Mouse (Mus musculus): ENCODE data around the gene Atp6v0d1.

DNA sequence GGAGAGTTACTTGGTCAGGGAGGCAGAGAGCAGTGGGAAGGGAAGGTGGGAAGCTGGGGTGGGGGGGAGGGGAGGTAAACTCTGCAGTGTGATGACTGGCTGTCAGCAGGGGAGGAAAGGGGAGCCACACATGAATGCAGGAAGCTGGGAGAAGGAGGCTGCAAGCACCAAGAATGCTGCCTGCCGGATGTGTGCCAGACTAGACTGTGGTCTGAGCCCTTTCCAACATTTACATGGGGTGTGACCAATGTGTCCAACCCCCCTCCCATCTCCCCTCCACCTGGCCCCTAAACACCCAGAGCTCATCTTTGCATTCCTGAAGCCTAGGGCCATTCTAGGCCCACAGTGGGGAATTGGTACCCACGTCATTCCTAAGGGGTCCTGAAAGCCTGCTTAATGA, 84.8 kb downstream of the Atp6v0d1 start:
- TF ChIP-seq ZNF384 (IDR thresholded peaks at IDR 0.05; ENCODE audit: low read depth, low read length), result no peak
- TF ChIP-seq MAFK (IDR thresholded peaks at IDR 0.05; ENCODE audit: insufficient read depth, low read depth, low read length), result no peak
- no peak for TF ChIP-seq HCFC1 (IDR thresholded peaks at IDR 0.05; ENCODE audit: borderline replicate concordance, insufficient read depth, low read length)

Measured in ES-E14 (cell line).